8 mouse cellular contexts compared by ENCODE assay signal in genomic region chr17:25082081-25082847, GRCm38 (mm10). TPM values are rescaled to one million over a fixed set of nuclear protein-coding genes. Genes with fewer than 3 reads are reported as not detected.
DNase-seq lines count a peak whose midpoint lies in the region; ATAC-seq and TF ChIP-seq lines count a peak whose summit lies in the region.

No protein-coding gene starts in this region.

- peaks cover 55% of the 10 kb centered on the region for H3K4me1 ChIP-seq in embryonic facial prominence, embryonic 14.5 days (ENCODE audit: control insufficient read depth, insufficient read depth, low read length)
- H3K4me1 ChIP-seq in intestine, embryonic 16.5 days (ENCODE audit: control insufficient read depth, insufficient read depth, low read length): peaks cover 41% of the 10 kb centered on the region
- H3K4me1 ChIP-seq in liver, embryonic 14.5 days (replicated peaks; ENCODE audit: control insufficient read depth in 2 of 2, insufficient read depth in 2 of 2, low read length in 1 of 2): peaks cover 17 to 25% of the 10 kb centered on the region in 2 experiments

- H3K9me3 ChIP-seq in embryonic facial prominence, embryonic 14.5 days (ENCODE audit: control insufficient read depth, low read length): no peaks in the 10 kb centered on the region
- no peaks in the 10 kb centered on the region for H3K9me3 ChIP-seq in intestine, embryonic 16.5 days (ENCODE audit: control insufficient read depth, low read length)
- no peaks in the 10 kb centered on the region for H3K9me3 ChIP-seq in liver, embryonic 14.5 days (ENCODE audit: control insufficient read depth, low read length)

- 48% methylated on average over 14 of the region's 14 CpGs for WGBS in embryonic facial prominence, embryonic 14.5 days
- WGBS in intestine, embryonic 16.5 days: 38% methylated on average over 14 of the region's 14 CpGs
- WGBS in liver, embryonic 14.5 days (ENCODE audit: insufficient replicate concordance): 43% methylated on average over 14 of the region's 14 CpGs

- peak; percentile 28; the same call in 1 of the 2 replicates for TF ChIP-seq CTCF in liver, embryonic 14.5 days (IDR thresholded peaks at IDR 0.05; ENCODE audit: low read depth)

- peak overlapping the region; percentile 98 for H3K27ac ChIP-seq in embryonic facial prominence, embryonic 14.5 days (replicated peaks; ENCODE audit: low read depth, low read length)
- peak overlapping the region; percentile 98 for H3K27ac ChIP-seq in intestine, embryonic 16.5 days (ENCODE audit: low read length)
- H3K27ac ChIP-seq in liver, embryonic 14.5 days: no peak overlapping the region

- no peak for TF ChIP-seq EP300 in liver, embryonic 14.5 days (IDR thresholded peaks at IDR 0.05; ENCODE audit: low read depth)

- H3K4me2 ChIP-seq in embryonic facial prominence, embryonic 14.5 days (ENCODE audit: low read depth, low read length): peak overlapping the region; percentile 11; the same call in 1 of the 2 replicates
- H3K4me2 ChIP-seq in intestine, embryonic 16.5 days (ENCODE audit: low read depth, low read length): peak overlapping the region; percentile 20
- no peak overlapping the region for H3K4me2 ChIP-seq in liver, embryonic 14.5 days (ENCODE audit: low read depth)

- H3K36me3 ChIP-seq in embryonic facial prominence, embryonic 14.5 days (ENCODE audit: control insufficient read depth, insufficient read depth, low read length): no peaks in the 10 kb centered on the region
- no peaks in the 10 kb centered on the region for H3K36me3 ChIP-seq in intestine, embryonic 16.5 days (ENCODE audit: control insufficient read depth, insufficient read depth, low read length)
- H3K36me3 ChIP-seq in liver, embryonic 14.5 days (replicated peaks; ENCODE audit: control insufficient read depth, insufficient read depth, low read depth): no peaks in the 10 kb centered on the region

- H3K9ac ChIP-seq in embryonic facial prominence, embryonic 14.5 days (ENCODE audit: low read depth, low read length): no peak overlapping the region
- H3K9ac ChIP-seq in intestine, embryonic 16.5 days (ENCODE audit: low read depth, low read length): 0 out of 2 replicates have a peak overlapping the region, but pooled peaks have one; percentile 16
- no peak overlapping the region for H3K9ac ChIP-seq in liver, embryonic 14.5 days (replicated peaks)

- DNase-seq in left cerebral cortex, postnatal 14 days (ENCODE audit: low spot score in 2 of 2): peak; percentile 33 to 67
- DNase-seq in left cerebral cortex, adult 9 months (ENCODE audit: low spot score in 2 of 2): no peak
- DNase-seq in embryonic facial prominence, embryonic 14.5 days (ENCODE audit: low spot score): peak; percentile 74
- DNase-seq in liver, embryonic 14.5 days (ENCODE audit: low read depth in 3 of 3, low spot score in 3 of 3): no peak
- DNase-seq in thymus, postnatal 25 days: no peak
- no peak for DNase-seq in thymus, postnatal 0 days (ENCODE audit: low spot score)
- DNase-seq in adrenal gland, adult 18-20 months (ENCODE audit: low spot score in 2 of 2): no peak

- ATAC-seq in embryonic facial prominence, embryonic 14.5 days (ENCODE audit: low read depth): no peak
- peak; percentile 66 for ATAC-seq in intestine, embryonic 16.5 days
- no peak for ATAC-seq in liver, embryonic 14.5 days (ENCODE audit: insufficient read depth)

- no peaks in the 10 kb centered on the region for H3K27me3 ChIP-seq in embryonic facial prominence, embryonic 14.5 days (replicated peaks; ENCODE audit: control insufficient read depth, insufficient read depth, low read length)
- no peaks in the 10 kb centered on the region for H3K27me3 ChIP-seq in intestine, embryonic 16.5 days (replicated peaks; ENCODE audit: control insufficient read depth, insufficient read depth, low read length)
- no peaks in the 10 kb centered on the region for H3K27me3 ChIP-seq in liver, embryonic 14.5 days (ENCODE audit: control insufficient read depth, insufficient read depth, low read length)

- H3K4me3 ChIP-seq in embryonic facial prominence, embryonic 14.5 days (ENCODE audit: low read depth, low read length): no peak overlapping the region
- H3K4me3 ChIP-seq in intestine, embryonic 16.5 days (ENCODE audit: low read length): no peak overlapping the region
- no peak overlapping the region for H3K4me3 ChIP-seq in liver, embryonic 14.5 days (ENCODE audit: insufficient read depth in 1 of 2, low read depth in 2 of 2, low read length in 2 of 2)

- intact Hi-C loops in left cerebral cortex, postnatal 14 days (cut with DNase I): no loop called here

RNA-seq across cellular contexts. Expression of gene Tmem204, which starts 1.1 kb away (rescaled TPM):
- total RNA-seq in left cerebral cortex, postnatal 14 days (2021): 10 to 100 TPM in 1 of 2 experiments, 1 to 10 TPM in 1; 9.5 to 11.9 TPM
- polyA plus RNA-seq in embryonic facial prominence, embryonic 14.5 days (2014; fragmentation: Nextera tagmentation; extraction: Ambion mirVana): 22.6 and 23.2 TPM in 2 replicates
- polyA plus RNA-seq in intestine, embryonic 16.5 days (2015; fragmentation: Nextera tagmentation; extraction: Ambion mirVana): 22.2 and 25.8 TPM in 2 replicates
- 3.0 and 3.1 TPM in 2 replicates for polyA plus RNA-seq in liver, embryonic 14.5 days (2012; rRNA removed)
- 4.3 TPM in 2 replicates for polyA plus RNA-seq in liver, embryonic 14.5 days (2014; fragmentation: Nextera tagmentation; extraction: Ambion mirVana)
- polyA plus RNA-seq in thymus, postnatal 0 days (2015; fragmentation: Nextera tagmentation; extraction: Ambion mirVana): 5.5 and 6.0 TPM in 2 replicates
- 10 to 100 TPM; 43.2 to 45.6 TPM for total RNA-seq in adrenal gland, adult 18-20 months (2021)

RNA-seq across cellular contexts. Expression of gene Telo2, which starts 33.5 kb away (rescaled TPM):
- total RNA-seq in left cerebral cortex, postnatal 14 days (2021): 10 to 100 TPM; 29.8 to 32.3 TPM
- 24.8 and 37.2 TPM in 2 replicates for polyA plus RNA-seq in embryonic facial prominence, embryonic 14.5 days (2014; fragmentation: Nextera tagmentation; extraction: Ambion mirVana)
- polyA plus RNA-seq in intestine, embryonic 16.5 days (2015; fragmentation: Nextera tagmentation; extraction: Ambion mirVana): 32.1 and 32.3 TPM in 2 replicates
- 8.0 and 8.7 TPM in 2 replicates for polyA plus RNA-seq in liver, embryonic 14.5 days (2012; rRNA removed)
- polyA plus RNA-seq in liver, embryonic 14.5 days (2014; fragmentation: Nextera tagmentation; extraction: Ambion mirVana): 11.0 and 12.1 TPM in 2 replicates
- 19.2 and 19.8 TPM in 2 replicates for polyA plus RNA-seq in thymus, postnatal 0 days (2015; fragmentation: Nextera tagmentation; extraction: Ambion mirVana)
- 10 to 100 TPM; 18.4 to 21.9 TPM for total RNA-seq in adrenal gland, adult 18-20 months (2021)

RNA-seq across cellular contexts. Expression of gene Ptx4, which starts 38.3 kb away (rescaled TPM):
- 1 to 10 TPM; 1.9 to 2.3 TPM for total RNA-seq in left cerebral cortex, postnatal 14 days (2021)
- polyA plus RNA-seq in embryonic facial prominence, embryonic 14.5 days (2014; fragmentation: Nextera tagmentation; extraction: Ambion mirVana): 1.8 and 2.9 TPM in 2 replicates
- 0.20 and 0.24 TPM in 2 replicates for polyA plus RNA-seq in intestine, embryonic 16.5 days (2015; fragmentation: Nextera tagmentation; extraction: Ambion mirVana)
- polyA plus RNA-seq in liver, embryonic 14.5 days (2012; rRNA removed): not detected in 2 replicates
- not detected in 2 replicates for polyA plus RNA-seq in liver, embryonic 14.5 days (2014; fragmentation: Nextera tagmentation; extraction: Ambion mirVana)
- polyA plus RNA-seq in thymus, postnatal 0 days (2015; fragmentation: Nextera tagmentation; extraction: Ambion mirVana): 0.12 TPM in 1 of 2 replicates, not detected in the other
- not detected for total RNA-seq in adrenal gland, adult 18-20 months (2021)

RNA-seq across cellular contexts. Expression of gene Clcn7, which starts 50.9 kb away (rescaled TPM):
- total RNA-seq in left cerebral cortex, postnatal 14 days (2021): 10 to 100 TPM; 49.7 to 52.2 TPM
- polyA plus RNA-seq in embryonic facial prominence, embryonic 14.5 days (2014; fragmentation: Nextera tagmentation; extraction: Ambion mirVana): 21.4 and 22.6 TPM in 2 replicates
- 21.8 and 23.5 TPM in 2 replicates for polyA plus RNA-seq in intestine, embryonic 16.5 days (2015; fragmentation: Nextera tagmentation; extraction: Ambion mirVana)
- polyA plus RNA-seq in liver, embryonic 14.5 days (2012; rRNA removed): 7.1 and 7.9 TPM in 2 replicates
- 8.7 and 8.8 TPM in 2 replicates for polyA plus RNA-seq in liver, embryonic 14.5 days (2014; fragmentation: Nextera tagmentation; extraction: Ambion mirVana)
- polyA plus RNA-seq in thymus, postnatal 0 days (2015; fragmentation: Nextera tagmentation; extraction: Ambion mirVana): 12.7 and 15.0 TPM in 2 replicates
- total RNA-seq in adrenal gland, adult 18-20 months (2021): 10 to 100 TPM; 42.0 to 43.7 TPM

Comparison
In these comparisons a context has a peak if more than half of its experiments do, and no peak if none do; other contexts are left out.
1. DNase-seq: peak in left cerebral cortex, postnatal 14 days (2 of 2) and embryonic facial prominence, embryonic 14.5 days (single experiment); none in left cerebral cortex, adult 9 months (0 of 2), liver, embryonic 14.5 days (0 of 3), thymus, postnatal 25 days (single experiment), thymus, postnatal 0 days (single experiment) and adrenal gland, adult 18-20 months (0 of 2).